Mouse (Mus musculus) telencephalon, adult 2 months (tissue): ENCODE data around the gene Fcer2a.

ENCODE experiments used
- DNase-seq: peaks from one replicate; pipeline ENCODE4 v3.0.0-alpha.2; 2011; ENCODE audit warnings: low read depth, low spot score

Gene Fcer2a

GRCm38 (mm10) chr8:3694121-3694520 lies at the start of gene Fcer2a:
Fcer2a (minus strand) TSS chr8:3694175.
- no peak for DNase-seq

- no peak for DNase-seq
These were observed 43.0 kb upstream of the Fcer2a start for GRCm38 (mm10) chr8:3736947-3737346.

GRCm38 (mm10) chr8:3735599-3735998 lies 41.6 kb upstream of the Fcer2a start:
- DNase-seq: no peak

GRCm38 (mm10) chr8:3734084-3734483 lies 40.1 kb upstream of the Fcer2a start:
- DNase-seq: no peak

- no peak for DNase-seq
These were observed 27.1 kb upstream of the Fcer2a start for GRCm38 (mm10) chr8:3721041-3721440.

- DNase-seq: no peak
These were observed 26.6 kb upstream of the Fcer2a start, which contains the start of gene Clec4g for GRCm38 (mm10) chr8:3720551-3720950. Clec4g (minus strand) TSS chr8:3720651.

- DNase-seq: no peak
These were observed 24.6 kb upstream of the Fcer2a start for GRCm38 (mm10) chr8:3718559-3718958.

GRCm38 (mm10) chr8:3717321-3717954 lies 23.5 kb upstream of the Fcer2a start:
- DNase-seq: no peak

- DNase-seq: no peak
These were observed 17.7 kb upstream of the Fcer2a start for GRCm38 (mm10) chr8:3711646-3712045.

- no peak for DNase-seq
These were observed 16.3 kb upstream of the Fcer2a start for GRCm38 (mm10) chr8:3710312-3710711.

- no peak for DNase-seq
These were observed 13.6 kb upstream of the Fcer2a start for GRCm38 (mm10) chr8:3707611-3708010.

- no peak for DNase-seq
These were observed 11.7 kb upstream of the Fcer2a start for GRCm38 (mm10) chr8:3705711-3706110.

- no peak for DNase-seq
These were observed 7.5 kb upstream of the Fcer2a start for GRCm38 (mm10) chr8:3701491-3701890.

GRCm38 (mm10) chr8:3690774-3691173 lies 3.2 kb downstream of the Fcer2a start:
- no peak for DNase-seq

GRCm38 (mm10) chr8:3687537-3687936 lies 6.4 kb downstream of the Fcer2a start:
- no peak for DNase-seq

GRCm38 (mm10) chr8:3685422-3685821 lies 8.6 kb downstream of the Fcer2a start:
- DNase-seq: no peak

- no peak for DNase-seq
These were observed 9.4 kb downstream of the Fcer2a start for GRCm38 (mm10) chr8:3684530-3684929.

GRCm38 (mm10) chr8:3683408-3684176 lies 10.4 kb downstream of the Fcer2a start:
- no peak for DNase-seq

- DNase-seq: no peak
These were observed 11.5 kb downstream of the Fcer2a start for GRCm38 (mm10) chr8:3682435-3682834.

- DNase-seq: no peak
These were observed 14.3 kb downstream of the Fcer2a start for GRCm38 (mm10) chr8:3679656-3680055.

- no peak for DNase-seq
These were observed 14.7 kb downstream of the Fcer2a start for GRCm38 (mm10) chr8:3679236-3679635.

- DNase-seq: no peak
These were observed 15.1 kb downstream of the Fcer2a start for GRCm38 (mm10) chr8:3678831-3679230.

GRCm38 (mm10) chr8:3676993-3677579 lies 16.9 kb downstream of the Fcer2a start:
- no peak for DNase-seq
